Mouse (Mus musculus): ENCODE measurements at regions not wholly inside any gene's neighbourhood (a gene's known extent, or its start where the extent isn't known, plus 50 kb on each side); places are given as distances from the start of the nearest gene placed in this dataset.
"Not testable (repeated sequence)": the region's sequence is repeated elsewhere in the genome, so short reads cannot be mapped to it uniquely, and the experiment has no call there.

GRCm38 (mm10) chrX:50607636-50608035 lies 179.3 kb upstream of the Olfr1324 start:
- DNase-seq (ENCODE audit: low spot score) (peak; percentile 26), ATAC-seq (ENCODE audit: low FRiP score, low TSS enrichment) (peak; percentile 24; the same call in 1 of the 2 replicates)
- no peaks in the 10 kb centered on the region for H3K36me3 ChIP-seq (ENCODE audit: control insufficient read depth, insufficient read depth, low read length)
- 72% methylated on average over 7 of the region's 7 CpGs for WGBS
- H3K4me3 ChIP-seq (ENCODE audit: low read depth, low read length) = no peak overlapping the region
- no peaks in the 10 kb centered on the region for H3K27me3 ChIP-seq (ENCODE audit: control insufficient read depth, insufficient read depth, low read length)
- H3K4me2 ChIP-seq (replicated peaks; ENCODE audit: low read depth) = no peak overlapping the region
- H3K9me3 ChIP-seq (ENCODE audit: control insufficient read depth, low read length) = no peaks in the 10 kb centered on the region
- TF ChIP-seq EP300 (optimal IDR thresholded peaks at IDR 0.05) (no peak), CTCF (IDR thresholded peaks at IDR 0.05; ENCODE audit: low read depth) (peak; percentile 66)
- no peak overlapping the region for H3K9ac ChIP-seq (ENCODE audit: low read length)
- no peaks in the 10 kb centered on the region for H3K4me1 ChIP-seq (replicated peaks; ENCODE audit: control insufficient read depth, insufficient read depth)
- H3K27ac ChIP-seq (replicated peaks) = no peak overlapping the region

- not testable (repeated sequence) for H3K9ac ChIP-seq (ENCODE audit: low read length); H3K27me3 ChIP-seq (ENCODE audit: control insufficient read depth, insufficient read depth, low read length); H3K36me3 ChIP-seq (ENCODE audit: control insufficient read depth, insufficient read depth, low read length); DNase-seq (ENCODE audit: low spot score); H3K27ac ChIP-seq (replicated peaks); H3K4me2 ChIP-seq (replicated peaks; ENCODE audit: low read depth); H3K4me1 ChIP-seq (replicated peaks; ENCODE audit: control insufficient read depth, insufficient read depth); H3K9me3 ChIP-seq (ENCODE audit: control insufficient read depth, low read length); H3K4me3 ChIP-seq (ENCODE audit: low read depth, low read length)
- ATAC-seq (ENCODE audit: low FRiP score, low TSS enrichment) = peak; percentile 78
- WGBS = 46% methylated on average over 2 of the region's 2 CpGs
- TF ChIP-seq CTCF (IDR thresholded peaks at IDR 0.05; ENCODE audit: low read depth) = peak; percentile 75
Measured at GRCm38 (mm10) chrX:50605517-50605916, 177.2 kb upstream of the Olfr1324 start.

DNA sequence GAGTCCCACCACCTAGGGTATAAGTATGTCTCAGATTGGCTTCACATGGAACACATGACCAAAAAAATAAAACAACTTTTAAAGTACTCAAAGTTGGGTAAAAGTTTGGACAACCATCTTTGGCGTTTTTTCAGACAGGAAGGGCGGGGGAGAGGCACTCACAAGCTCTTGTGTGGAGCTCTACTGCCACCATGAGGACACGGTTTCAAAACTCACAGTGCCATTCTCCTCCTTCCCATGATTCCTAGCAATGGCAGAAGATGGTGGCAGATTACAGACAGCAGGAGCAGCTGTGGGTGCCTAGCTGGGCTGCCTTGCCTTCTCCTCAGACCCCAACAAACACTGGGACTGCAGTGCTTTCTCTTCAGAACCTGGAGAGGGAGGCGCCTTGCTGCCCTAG lies 176.7 kb upstream of the Olfr1324 start:
- H3K4me2 ChIP-seq (replicated peaks; ENCODE audit: low read depth); ATAC-seq (ENCODE audit: low FRiP score, low TSS enrichment); H3K36me3 ChIP-seq (ENCODE audit: control insufficient read depth, insufficient read depth, low read length); H3K4me3 ChIP-seq (ENCODE audit: low read depth, low read length); DNase-seq (ENCODE audit: low spot score); H3K27ac ChIP-seq (replicated peaks); H3K27me3 ChIP-seq (ENCODE audit: control insufficient read depth, insufficient read depth, low read length); H3K9ac ChIP-seq (ENCODE audit: low read length); H3K9me3 ChIP-seq (ENCODE audit: control insufficient read depth, low read length); H3K4me1 ChIP-seq (replicated peaks; ENCODE audit: control insufficient read depth, insufficient read depth): not testable (repeated sequence)
- TF ChIP-seq CTCF (IDR thresholded peaks at IDR 0.05; ENCODE audit: low read depth) = peak; percentile 49; the same call in 1 of the 2 replicates
- 62% methylated on average over 4 of the region's 4 CpGs for WGBS

- WGBS = 74% methylated on average over 3 of the region's 3 CpGs
- peak; percentile 54 for DNase-seq (ENCODE audit: low spot score)
- H3K27ac ChIP-seq (replicated peaks); H3K9ac ChIP-seq (ENCODE audit: low read length); H3K36me3 ChIP-seq (ENCODE audit: control insufficient read depth, insufficient read depth, low read length); H3K27me3 ChIP-seq (ENCODE audit: control insufficient read depth, insufficient read depth, low read length); H3K4me1 ChIP-seq (replicated peaks; ENCODE audit: control insufficient read depth, insufficient read depth); H3K4me2 ChIP-seq (replicated peaks; ENCODE audit: low read depth); H3K9me3 ChIP-seq (ENCODE audit: control insufficient read depth, low read length): not testable (repeated sequence)
- TF ChIP-seq CTCF (IDR thresholded peaks at IDR 0.05; ENCODE audit: low read depth) = peak; percentile 75
- ATAC-seq (ENCODE audit: low FRiP score, low TSS enrichment) = peak; percentile 73
- peak overlapping the region; percentile 6; the same call in 1 of the 2 replicates for H3K4me3 ChIP-seq (ENCODE audit: low read depth, low read length)
Measured at GRCm38 (mm10) chrX:50602881-50603280, 174.6 kb upstream of the Olfr1324 start.

GRCm38 (mm10) chrX:50602461-50602875 lies 174.2 kb upstream of the Olfr1324 start:
- H3K36me3 ChIP-seq (ENCODE audit: control insufficient read depth, insufficient read depth, low read length); H3K4me2 ChIP-seq (replicated peaks; ENCODE audit: low read depth); H3K9me3 ChIP-seq (ENCODE audit: control insufficient read depth, low read length); H3K4me1 ChIP-seq (replicated peaks; ENCODE audit: control insufficient read depth, insufficient read depth); DNase-seq (ENCODE audit: low spot score); H3K27ac ChIP-seq (replicated peaks); H3K9ac ChIP-seq (ENCODE audit: low read length); H3K27me3 ChIP-seq (ENCODE audit: control insufficient read depth, insufficient read depth, low read length): not testable (repeated sequence)
- TF ChIP-seq CTCF (IDR thresholded peaks at IDR 0.05; ENCODE audit: low read depth) = peak; percentile 57
- 66% methylated on average over 8 of the region's 9 CpGs for WGBS
- peak overlapping the region; percentile 6; the same call in 1 of the 2 replicates for H3K4me3 ChIP-seq (ENCODE audit: low read depth, low read length)
- ATAC-seq (ENCODE audit: low FRiP score, low TSS enrichment) = peak; percentile 51; the same call in 1 of the 2 replicates

GRCm38 (mm10) chrX:50600262-50600661 lies 172.0 kb upstream of the Olfr1324 start:
- peak; percentile 78 for TF ChIP-seq CTCF (IDR thresholded peaks at IDR 0.05; ENCODE audit: low read depth)
- DNase-seq (ENCODE audit: low spot score) = peak; percentile 42
- H3K9me3 ChIP-seq (ENCODE audit: control insufficient read depth, low read length); H3K36me3 ChIP-seq (ENCODE audit: control insufficient read depth, insufficient read depth, low read length); H3K4me2 ChIP-seq (replicated peaks; ENCODE audit: low read depth); H3K27me3 ChIP-seq (ENCODE audit: control insufficient read depth, insufficient read depth, low read length); H3K4me1 ChIP-seq (replicated peaks; ENCODE audit: control insufficient read depth, insufficient read depth); H3K9ac ChIP-seq (ENCODE audit: low read length); H3K27ac ChIP-seq (replicated peaks); ATAC-seq (ENCODE audit: low FRiP score, low TSS enrichment): not testable (repeated sequence)
- 0 out of 2 replicates have a peak overlapping the region, but pooled peaks have one; percentile 23 for H3K4me3 ChIP-seq (ENCODE audit: low read depth, low read length)
- WGBS = 69% methylated on average over 3 of the region's 3 CpGs
